Mouse (Mus musculus) right cerebral cortex, adult 2 months (tissue): ENCODE data around the gene Zfp646.
"Not testable (repeated sequence)": the region's sequence is repeated elsewhere in the genome, so short reads cannot be mapped to it uniquely, and the experiment has no call there.

Experiments used
- DNase-seq, 2 experiments: peaks; one replicate each; pipeline ENCODE4 v3.0.0; 2021 to 2022; ENCODE audit warnings: low spot score in 2 of 2

The Zfp646 gene

DNA sequence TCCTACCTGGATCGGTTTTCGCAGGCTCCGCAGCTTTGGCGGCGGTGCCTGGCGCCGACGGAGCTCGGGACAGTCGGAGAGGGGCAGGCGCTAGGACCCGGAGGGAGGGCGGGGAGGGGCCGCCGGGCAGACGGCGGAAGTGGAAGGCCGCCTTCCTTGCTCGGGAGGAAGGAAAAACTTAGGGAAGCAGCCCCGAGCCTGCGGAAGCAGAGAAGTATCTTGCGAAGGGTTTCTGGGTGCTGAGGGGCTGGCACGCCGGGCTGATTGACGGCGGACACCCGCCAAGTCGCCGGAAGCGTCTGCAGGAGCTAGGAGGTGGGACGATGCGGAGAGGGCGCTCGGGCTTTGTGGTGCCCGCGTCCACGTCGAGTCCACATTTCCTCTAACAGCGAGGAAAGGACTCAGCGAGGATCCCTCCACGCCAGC lies at the start of gene Zfp646:
Gene Zfp646, plus strand, starts transcription at position 181 of the 426 bp plus-strand sequence.
- peak; percentile 68 to 71 for DNase-seq

DNA sequence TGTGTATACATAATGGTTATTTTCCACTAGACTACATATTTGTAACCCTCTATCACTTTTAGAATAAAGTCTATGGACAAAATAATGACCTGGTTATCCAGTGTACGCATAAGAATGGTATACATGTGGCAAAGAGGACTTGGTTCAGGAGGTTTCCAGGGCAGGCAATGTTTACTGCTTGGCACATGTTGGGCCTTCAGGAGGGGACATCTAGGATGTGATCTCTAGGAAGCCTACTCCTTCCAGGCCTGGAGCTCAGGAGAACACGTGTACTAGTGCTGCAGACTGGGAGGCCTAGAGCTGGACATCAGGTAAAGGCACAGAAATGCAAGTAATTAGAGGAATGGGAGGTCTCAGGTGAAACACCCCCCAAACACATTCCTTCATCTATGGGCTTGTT lies 40.5 kb upstream of the Zfp646 start:
- DNase-seq: no peak

DNA sequence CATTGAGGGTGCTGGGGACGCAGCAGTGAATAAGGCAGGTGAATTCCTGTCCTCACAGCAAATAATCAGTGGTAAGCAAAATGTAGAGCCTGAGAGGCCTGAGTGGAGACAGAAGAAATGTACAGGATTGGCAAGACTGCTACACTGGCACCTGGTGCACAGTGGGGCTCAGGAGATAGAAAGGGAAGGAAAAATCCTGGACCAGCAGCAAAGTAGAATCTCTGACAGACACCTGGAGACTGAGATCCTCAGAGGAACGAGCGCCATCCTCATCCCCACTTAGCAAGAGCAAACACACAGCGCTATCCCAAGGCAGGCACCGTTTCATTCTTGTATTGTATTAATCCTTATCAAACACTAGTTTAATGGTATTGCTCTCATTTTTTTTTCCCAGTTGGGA lies 38.5 kb upstream of the Zfp646 start:
- no peak for DNase-seq

DNA sequence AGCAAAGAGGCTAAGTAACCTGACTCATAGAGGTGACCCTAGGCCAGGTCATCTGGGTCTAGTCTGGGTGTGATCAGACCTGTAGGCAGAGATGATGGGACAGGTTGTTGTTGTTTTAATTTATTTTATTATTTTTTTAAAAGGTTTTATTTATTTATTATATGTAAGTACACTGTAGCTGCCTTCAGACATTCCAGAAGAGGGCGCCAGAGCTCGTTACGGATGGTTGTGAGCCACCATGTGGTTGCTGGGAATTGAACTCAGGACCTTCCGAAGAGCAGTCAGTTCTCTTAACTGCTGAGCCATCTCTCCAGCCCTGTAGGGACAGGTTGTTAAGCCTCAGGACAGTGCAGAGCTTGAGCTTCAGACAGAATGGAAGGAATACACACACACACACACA lies 38.1 kb upstream of the Zfp646 start:
- not testable (repeated sequence) for DNase-seq

DNA sequence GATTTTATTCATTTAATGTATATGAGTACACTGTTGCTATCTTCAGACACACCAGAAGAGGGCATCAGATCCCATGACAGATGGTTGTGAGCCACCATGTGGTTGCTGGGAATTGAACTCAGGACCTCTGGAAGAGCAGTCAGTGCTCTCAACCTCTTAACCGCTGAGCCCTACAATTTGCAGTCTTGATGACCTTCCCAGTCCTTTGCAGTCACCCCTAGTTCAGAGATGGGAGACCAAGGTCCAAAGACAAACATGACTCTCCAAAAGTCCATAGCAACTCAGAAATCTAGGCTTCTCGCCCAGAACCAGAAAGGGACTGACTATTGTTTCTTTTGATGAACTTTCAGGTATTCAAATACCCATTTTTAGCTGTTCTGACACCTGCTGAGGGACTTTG lies 36.0 kb upstream of the Zfp646 start:
- not testable (repeated sequence) for DNase-seq

DNA sequence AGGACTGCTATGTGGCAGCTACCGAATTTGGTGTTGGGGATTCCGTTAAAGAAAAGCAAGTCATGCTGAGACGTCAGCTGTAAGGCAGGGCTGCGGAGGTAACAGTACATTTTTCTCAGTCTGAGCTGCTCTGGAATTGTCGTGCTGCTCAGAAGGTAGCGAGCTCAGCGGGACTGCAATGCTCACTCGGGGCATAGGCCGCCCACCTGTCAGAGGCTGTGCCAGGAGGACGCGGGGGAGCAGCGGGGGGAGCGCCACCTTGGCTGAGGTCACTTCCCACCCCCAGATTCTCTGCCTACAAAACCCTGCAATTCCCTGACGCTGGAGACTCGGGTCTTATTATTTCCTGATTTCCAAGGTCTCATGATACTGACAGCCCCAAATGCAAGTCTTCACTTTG lies 35.1 kb upstream of the Zfp646 start:
- peak; percentile 76 to 83 for DNase-seq

DNA sequence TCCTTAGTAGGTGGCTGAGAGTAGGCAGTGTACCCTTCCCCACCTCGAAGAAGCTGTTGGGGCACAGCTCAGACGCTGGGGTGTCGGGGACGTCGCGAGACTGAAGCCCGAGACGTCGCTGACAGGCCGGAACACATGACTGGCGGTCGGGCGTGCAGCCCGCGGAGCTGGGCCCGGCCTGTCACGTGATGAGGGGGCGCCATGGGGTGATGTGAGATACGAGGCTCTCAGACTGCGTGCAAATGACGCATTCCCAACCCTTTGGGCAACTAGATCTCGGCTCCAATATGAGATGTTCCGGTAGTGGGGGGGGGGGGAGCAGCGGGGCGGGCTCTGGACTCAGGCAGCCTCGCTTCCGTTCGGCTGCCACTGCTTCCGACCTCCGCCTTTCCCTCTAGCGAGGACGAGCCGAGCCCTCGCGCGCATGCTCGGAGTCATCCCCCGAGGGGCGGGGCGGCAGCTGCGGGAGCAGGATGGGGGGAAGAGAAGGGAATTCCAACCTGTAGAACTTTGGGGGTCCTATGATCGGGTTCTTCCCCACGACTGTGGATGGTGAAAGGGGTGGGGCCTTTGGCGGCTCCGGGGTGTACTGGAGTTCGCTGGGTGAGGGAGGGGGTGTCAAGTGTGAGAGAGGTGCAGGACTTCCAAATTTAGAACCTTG lies 34.6 kb upstream of the Zfp646 start:
- peak; percentile 96 for DNase-seq

DNA sequence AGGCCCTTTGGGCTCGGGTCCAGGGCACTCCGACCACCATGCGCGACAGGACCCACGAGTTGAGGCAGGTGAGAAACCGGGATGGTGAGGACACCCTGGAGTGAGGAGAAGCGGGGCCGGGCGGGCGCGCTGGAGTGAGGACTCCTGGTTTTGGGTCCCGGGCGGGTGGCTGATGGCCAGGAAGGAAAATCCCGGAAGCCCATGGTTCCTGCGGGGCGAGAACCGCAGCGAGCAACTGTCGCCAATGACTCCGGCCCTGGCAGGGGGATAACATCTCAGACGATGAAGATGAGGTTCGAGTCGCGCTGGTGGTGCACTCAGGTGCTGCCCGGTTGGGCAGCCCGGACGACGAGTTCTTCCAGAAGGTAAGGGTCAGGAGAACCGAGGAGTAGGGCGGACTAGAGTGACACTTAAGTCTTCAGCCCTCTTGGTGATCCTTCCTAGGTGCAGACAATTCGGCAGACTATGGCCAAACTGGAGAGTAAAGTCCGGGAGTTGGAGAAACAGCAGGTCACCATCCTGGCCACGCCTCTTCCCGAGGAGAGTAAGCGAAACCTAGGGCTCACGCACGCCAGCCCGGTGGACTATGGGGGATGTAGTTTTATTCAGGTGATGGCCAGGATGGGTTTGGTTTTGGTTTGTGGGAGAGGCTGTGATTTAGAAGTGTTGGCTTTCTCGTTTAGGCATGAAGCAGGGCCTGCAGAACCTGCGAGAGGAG lies 33.9 kb upstream of the Zfp646 start:
- DNase-seq: peak; percentile 84

DNA sequence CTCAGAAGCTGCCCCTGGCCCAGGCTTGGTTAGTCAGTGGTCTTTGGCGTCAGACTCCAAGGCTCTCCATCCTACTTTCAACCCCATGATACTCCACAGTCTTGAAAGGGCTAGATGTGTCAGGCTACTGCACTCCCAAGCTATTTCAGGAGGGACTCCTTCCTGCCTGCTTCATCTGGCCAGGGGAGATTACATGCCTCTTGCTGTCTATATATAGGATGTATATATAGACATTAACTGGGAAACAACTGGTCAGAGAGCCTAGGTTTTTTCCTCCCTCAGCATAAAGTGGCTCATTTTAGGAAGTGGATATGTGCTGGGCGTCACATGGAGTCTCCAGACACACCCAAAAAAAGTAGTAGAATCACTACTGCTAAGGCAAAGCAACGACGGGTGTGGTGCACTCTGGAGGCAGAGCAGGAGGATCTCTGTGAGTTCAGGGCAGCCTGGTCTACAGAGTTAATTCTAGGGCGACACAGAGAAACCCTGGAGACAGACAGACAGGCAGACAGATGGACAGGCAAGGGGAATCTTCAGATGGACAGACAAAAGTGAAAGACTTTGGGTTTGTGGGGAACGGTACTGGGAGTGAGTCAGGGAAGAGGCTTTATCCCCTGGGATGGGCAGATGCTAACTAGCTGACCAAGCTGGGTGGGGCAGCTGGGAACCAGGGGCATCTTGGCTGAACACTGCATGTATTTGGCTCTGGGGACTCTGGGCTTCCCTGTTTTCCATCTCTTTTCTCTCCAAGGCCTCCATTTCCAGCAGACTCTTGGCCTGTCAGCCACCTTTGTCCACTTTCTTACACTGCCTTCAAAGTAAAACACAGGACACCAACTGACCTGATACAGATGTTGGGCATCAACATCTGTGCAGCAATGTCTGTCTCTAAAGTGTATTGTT lies 25.8 kb upstream of the Zfp646 start:
- no peak for DNase-seq

DNA sequence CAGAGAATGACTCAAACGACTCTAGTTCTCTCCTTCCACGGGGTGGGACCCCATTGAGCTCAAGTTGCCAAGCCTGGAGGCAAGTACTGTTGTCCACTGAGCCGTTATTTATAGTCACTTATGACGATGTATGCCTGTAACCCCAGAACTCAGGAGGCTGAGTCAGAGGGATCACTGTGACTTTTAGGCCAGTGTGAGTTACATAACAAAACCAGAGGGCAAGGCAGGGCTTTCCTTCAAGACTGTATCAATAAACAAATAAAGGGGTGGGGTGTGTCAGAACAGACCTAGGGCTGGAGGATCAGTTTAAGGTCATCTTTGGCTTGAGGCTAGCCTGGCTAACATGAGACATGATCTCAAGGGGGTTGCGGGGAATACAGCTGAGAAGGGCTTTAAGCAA lies 25.1 kb upstream of the Zfp646 start:
- no peak for DNase-seq

DNA sequence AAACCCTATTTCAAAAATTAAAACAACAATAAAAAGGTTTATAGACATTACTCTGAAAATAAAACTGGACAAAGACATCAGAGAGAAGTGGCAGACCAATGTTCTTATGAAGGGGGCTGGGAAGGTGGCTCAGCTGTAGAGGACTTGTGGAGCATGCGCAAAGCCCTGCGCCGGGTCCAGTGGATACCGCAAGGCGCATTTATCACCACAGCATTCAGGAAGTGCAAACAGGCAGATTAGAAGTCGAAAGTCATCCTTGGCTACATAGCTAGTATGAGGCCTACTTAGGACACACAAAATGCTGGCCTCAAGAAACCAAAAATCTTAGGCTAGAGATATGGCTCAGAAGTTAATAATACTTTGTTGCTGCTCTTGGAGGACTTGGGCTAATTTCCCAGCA lies 17.8 kb upstream of the Zfp646 start:
- DNase-seq: no peak

DNA sequence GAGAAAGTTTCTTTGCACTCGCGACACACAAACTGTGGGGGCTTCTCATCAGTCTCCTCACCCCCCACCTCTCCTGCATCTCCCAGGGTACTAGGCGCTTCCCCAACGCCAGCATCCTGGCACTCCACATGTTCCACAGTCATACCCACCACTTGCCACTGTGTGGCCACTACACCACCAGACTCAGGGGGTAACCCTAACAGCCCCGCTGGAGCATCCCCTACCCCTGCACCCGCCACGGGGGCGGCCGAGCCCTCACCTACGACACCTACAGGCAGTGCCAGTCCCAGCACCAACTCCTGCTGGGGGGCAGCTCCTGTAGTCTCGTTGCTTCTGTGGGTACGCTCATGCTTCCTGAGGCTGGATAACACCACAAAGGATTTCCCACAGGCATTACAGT lies 9.6 kb upstream of the Zfp646 start:
- DNase-seq: no peak

DNA sequence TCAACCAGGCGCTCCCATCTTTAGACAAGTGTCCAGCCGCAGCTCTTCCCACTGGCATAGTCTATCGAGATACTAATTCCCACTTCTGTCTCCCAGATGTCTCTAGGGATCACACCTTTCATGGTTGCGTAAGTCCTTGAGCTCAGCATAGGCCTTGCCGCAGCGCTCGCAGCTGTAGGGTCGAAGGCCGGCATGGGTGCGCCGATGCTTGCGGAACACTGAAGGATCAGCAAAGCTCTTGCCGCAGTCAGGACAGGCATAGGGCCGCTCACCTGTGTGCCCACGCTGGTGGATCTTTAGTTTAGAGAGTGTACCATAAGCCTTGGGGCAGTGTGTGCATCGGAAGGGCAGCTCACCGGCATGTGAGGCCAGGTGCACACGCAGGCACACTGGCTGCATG lies 8.4 kb upstream of the Zfp646 start:
- DNase-seq: no peak

DNA sequence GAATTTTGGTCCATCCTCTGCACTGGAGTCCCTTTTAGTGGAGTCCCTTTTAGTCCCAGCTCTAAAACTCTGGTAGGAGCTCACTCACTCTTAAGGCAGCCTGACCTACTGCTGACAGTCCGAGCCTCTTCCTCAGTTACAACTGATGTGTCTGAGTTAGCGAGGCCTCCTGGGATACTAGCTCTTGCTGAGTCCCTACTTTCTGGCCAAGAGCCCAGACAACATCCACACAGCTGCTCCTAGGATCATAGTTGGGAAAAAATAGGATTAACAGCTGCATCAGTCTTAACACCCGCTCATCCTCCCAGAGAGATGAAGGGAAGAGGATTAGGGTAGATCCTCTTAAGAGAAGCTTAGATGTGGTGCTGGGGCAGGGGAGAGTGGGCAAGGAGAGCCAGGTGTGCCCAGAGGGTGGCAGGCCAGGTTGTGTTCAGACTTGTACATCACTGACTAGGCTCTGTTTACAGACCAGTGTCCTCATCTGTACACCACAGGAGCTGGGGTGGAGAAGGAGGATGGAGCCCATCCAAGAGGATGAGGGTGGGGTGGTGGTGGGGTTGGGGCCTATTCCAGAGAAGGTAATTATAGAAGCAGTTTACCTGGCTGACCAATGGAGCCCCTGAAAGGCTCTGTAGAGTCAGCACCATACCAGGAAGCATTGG lies 6.7 kb upstream of the Zfp646 start:
- DNase-seq: peak; percentile 35 to 38

DNA sequence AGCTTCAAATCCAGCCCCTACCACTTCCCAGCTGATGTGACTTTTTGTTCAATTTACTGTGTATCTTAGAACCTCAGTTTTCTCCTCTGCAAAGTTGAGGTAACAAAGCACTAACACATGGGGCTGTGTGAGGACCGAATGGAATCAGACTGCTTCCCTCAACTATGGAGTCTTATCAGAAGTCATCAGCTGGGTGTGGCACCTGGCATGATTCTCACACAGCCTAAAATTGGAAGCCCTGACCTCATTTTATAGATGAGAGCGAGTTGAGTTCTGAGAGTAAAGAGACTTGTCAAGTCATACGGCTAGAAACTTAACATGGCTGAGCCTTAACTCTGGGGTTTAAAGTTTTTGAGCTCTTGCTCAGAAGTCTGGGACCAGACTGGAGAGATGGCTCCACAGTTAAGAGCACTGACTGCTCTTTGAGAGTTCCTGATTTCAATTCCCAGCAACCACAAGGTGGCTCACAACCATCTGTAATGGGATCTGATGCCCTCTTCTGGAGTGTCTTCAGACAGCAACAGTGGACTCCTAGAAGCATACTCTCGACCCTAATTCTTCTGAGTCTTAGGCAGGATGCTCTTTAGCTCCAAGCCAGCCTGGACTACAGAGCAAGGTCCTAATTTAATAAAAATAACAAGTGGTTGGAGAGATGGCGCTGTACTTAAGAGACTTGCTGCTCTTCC lies 5.7 kb upstream of the Zfp646 start:
- no peak for DNase-seq

DNA sequence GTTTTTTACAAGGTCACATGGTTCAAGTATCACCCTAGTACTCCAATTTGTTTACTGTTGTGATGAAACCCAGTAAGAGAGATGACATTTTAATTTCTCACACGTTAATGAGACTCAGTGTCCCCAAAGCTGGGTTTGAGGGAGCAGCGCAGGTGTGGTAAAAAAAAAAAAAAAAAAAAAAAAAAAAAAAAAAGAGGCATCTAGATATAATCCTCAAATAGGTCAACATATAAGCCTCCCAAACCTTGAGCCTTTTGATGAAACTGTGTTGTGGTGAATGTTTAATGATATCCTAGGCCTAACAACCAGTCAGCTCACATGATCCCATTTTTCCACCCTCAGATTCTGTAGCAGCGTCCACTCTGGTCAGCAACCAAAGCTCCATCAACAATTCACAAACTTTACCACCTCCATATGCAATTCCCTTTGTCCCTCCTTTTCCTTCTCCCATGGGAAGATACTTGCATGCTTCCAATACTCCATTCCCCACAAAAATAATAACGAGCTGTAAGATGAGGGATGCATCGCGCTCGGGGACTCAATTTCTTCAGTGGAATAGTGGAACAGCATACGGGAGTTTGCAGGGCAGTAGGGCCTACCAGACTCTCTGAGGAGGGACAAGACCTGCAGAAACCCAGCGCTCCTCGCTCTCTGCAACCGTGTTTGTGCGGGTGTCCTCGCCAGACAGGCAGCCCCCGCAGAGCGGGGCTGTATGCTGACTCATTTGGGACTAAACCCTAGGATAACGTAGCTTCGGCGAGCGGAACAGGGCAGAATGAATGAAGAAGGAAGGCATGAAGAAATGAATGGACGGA lies 1.0 kb upstream of the Zfp646 start:
- DNase-seq: no peak

DNA sequence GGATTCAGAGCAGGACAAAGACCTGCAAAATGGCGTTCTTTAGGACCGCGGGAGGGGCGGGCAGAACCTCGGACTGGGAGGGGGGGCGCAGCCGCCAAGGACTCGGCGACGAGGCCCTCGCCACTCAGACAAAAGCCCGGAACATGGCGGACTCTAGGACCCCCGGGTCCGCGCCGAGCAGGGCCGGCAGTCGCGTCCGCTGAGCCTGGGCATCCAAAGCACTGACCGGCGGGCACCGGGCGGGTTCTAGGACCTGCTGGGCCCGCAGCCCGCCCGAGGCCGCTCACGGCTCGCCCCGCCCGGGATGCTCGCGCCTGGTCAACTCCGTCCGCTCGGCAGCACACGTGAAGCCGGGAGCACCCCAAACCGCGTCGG lies 407 bp upstream of the Zfp646 start:
- peak; percentile 91 to 94 for DNase-seq

DNA sequence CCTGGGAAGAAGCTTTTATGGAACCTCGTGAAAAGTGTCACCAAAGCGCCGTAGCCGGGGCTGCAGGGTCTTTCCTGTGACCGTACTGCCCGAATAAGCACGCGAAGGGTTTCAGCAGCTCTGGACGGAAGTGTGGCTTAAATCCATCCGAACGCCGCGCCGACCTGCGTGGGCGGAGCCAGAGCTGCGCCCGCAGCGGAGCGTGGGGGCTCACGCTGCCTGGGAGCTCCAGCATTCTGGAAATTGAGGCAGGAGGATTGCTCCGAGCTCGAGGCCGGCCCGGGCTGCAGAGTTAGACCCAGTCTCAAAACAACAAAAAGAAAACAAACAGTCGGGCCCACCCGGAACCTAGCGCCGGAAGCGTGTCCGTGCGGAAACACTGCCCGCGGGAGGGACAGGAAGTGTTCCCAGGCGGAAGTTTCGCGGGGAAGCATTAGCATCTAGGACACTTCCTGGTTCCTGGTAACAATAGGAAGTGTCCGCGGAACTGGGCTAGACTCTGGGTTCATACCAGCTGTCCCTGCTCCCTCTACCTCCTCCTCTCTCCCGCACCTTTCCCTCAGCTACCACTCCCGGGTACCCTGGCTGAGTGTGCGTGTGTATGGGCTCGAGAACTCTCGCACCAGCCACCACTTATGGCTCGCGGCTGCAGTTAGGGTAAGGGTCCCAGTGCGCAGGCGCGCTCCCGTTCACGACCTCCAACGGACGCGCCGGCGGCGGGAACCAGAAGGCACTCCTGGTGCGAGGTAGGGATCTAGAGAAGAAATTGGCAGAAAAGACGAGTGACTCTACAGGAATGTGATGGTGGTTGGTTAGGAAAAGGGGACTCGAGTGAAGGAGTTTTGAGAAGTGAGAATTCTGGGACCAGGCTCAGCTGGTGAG lies 687 bp downstream of the Zfp646 start, which contains the start of gene Zfp668:
Gene Zfp668, minus strand, starts transcription at position 362 of the 882 bp plus-strand sequence.
- peak; percentile 89 to 94 for DNase-seq

DNA sequence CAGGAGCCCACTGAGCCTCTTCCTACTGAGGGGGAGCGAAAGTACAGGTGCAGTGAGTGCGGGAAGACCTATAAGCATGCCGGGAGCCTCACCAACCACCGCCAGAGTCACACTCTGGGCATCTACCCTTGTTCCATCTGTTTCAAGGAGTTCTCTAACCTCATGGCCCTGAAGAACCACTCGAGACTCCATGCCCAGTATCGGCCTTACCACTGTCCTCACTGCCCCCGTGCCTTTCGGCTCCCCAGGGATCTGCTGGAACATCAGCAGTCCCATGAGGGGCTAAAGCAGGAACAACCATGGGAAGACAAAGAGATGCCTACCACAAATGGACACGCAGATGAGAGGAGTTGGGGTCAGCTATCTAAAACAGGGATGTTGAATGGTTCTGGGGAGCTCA lies 3.3 kb downstream of the Zfp646 start:
- DNase-seq: no peak
